Comparison of ENCODE assay signal across 22 mouse cellular contexts in the genomic region with DNA sequence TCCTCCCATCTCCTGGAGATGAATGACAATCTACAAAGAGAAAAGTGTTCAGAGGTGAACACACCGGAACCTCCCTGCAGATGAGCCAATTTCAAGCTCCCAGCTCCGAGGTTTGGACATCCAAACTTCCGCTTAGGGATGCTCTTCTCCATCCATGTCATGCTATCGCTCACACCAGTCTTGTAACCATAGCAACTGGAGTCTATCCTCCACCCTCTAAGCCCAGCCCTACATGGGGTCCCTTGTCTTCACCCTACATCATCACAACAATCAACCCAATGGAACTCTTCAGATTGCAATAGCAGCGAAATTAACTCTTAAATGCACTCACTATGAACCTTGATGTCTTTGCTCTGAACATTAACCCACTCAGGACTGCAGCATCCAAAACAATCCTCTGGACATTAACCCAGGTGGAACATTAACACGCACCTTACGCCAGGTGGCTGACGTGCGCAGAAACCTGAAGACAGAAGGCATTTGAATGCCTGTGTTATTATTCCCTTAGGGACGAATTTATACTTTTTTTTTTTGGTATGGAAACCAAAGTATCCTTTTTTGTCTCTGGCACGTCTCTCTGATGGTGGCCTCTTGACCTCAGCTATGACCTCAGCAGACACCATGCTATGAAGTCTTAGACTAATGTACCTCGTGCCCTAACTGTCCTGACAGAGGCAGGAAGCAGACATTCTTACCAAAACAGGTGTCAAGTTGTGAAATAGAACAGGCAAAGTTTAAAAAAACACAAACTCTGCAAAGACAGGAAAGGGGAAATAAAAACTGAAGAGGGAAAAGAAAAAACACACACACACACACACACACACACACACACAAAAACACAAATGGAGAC. TPM values are rescaled to one million over a fixed set of nuclear protein-coding genes. Genes with fewer than 3 reads are reported as not detected.
DNase-seq lines count a peak whose midpoint lies in the region; ATAC-seq and TF ChIP-seq lines count a peak whose summit lies in the region.
"Had no signal": no experiment of that assay in that cellular context is flagged by ENCODE, and none has a peak within 500 bp of the region (broad histone marks: within the 10 kb centered on the region; RNA-seq: fewer than 3 reads in every experiment).

No protein-coding gene starts in this region.

- no peak for TF ChIP-seq CTCF in cerebellum, adult 2 months (IDR thresholded peaks at IDR 0.05; ENCODE audit: borderline replicate concordance, insufficient read depth, low read depth, low read length)

- no peaks in the 10 kb centered on the region for H3K9me3 ChIP-seq in heart, embryonic 12.5 days (replicated peaks)
- H3K9me3 ChIP-seq: embryonic facial prominence, embryonic 10.5 days; forebrain, embryonic 12.5 days; hindbrain, embryonic 15.5 days had no signal

- no peak for TF ChIP-seq POLR2A in cerebellum, adult 2 months (IDR thresholded peaks at IDR 0.05; ENCODE audit: borderline replicate concordance, insufficient read depth, low read length)

- H3K27ac ChIP-seq in heart, embryonic 12.5 days (ENCODE audit: poor library complexity, severe bottlenecking): 0 out of 2 replicates have a peak overlapping the region, but pooled peaks have one; percentile 26
- H3K27ac ChIP-seq in cerebellum, adult 2 months (ENCODE audit: insufficient read depth, low read length): no peak overlapping the region
- H3K27ac ChIP-seq: embryonic facial prominence, embryonic 10.5 days; forebrain, embryonic 12.5 days; gastrocnemius, adult 2 months; hindbrain, embryonic 15.5 days; layer of hippocampus, adult 2 months had no signal

- peaks cover 69% of the 10 kb centered on the region for H3K4me1 ChIP-seq in heart, embryonic 12.5 days (replicated peaks)
- H3K4me1 ChIP-seq in cerebellum, adult 2 months (ENCODE audit: control insufficient read depth, insufficient read depth, low read length): no peaks in the 10 kb centered on the region; the same call in 1 of the 2 replicates
- H3K4me1 ChIP-seq: forebrain, embryonic 12.5 days; hindbrain, embryonic 15.5 days had no signal

- H3K36me3 ChIP-seq in heart, embryonic 12.5 days: no peaks in the 10 kb centered on the region
- H3K36me3 ChIP-seq: embryonic facial prominence, embryonic 10.5 days; forebrain, embryonic 12.5 days; hindbrain, embryonic 15.5 days had no signal

- DNase-seq in heart, postnatal 4 days: no peak
- DNase-seq in kidney, adult 8-10 months: peak; percentile 80 to 84
- no peak for DNase-seq in kidney, postnatal 4 days
- peak; percentile 47 for DNase-seq in kidney, postnatal 14 days
- DNase-seq in cerebellum, adult 2 months: no peak
- DNase-seq in right cerebral cortex, postnatal 25 days: no peak
- DNase-seq: adrenal gland, postnatal 14 days; cerebellum, adult 8-10 months; cerebellum, postnatal 36 days; gastrocnemius, adult 2 months; lung, adult 18-20 months; lung, postnatal 10 days had no signal

- WGBS in heart, embryonic 12.5 days: 60% methylated on average over 12 of the region's 12 CpGs
- WGBS in cerebellum, adult 2 months: 77% methylated on average over 12 of the region's 12 CpGs

- H3K4me3 ChIP-seq in heart, embryonic 12.5 days: no peak overlapping the region
- H3K4me3 ChIP-seq in cerebellum, adult 2 months (replicated peaks; ENCODE audit: insufficient read depth, low read depth, low read length): no peak overlapping the region
- H3K4me3 ChIP-seq: embryonic facial prominence, embryonic 10.5 days; forebrain, embryonic 12.5 days; gastrocnemius, adult 2 months; hindbrain, embryonic 15.5 days; layer of hippocampus, adult 2 months had no signal

- H3K9ac ChIP-seq in heart, embryonic 12.5 days: no peak overlapping the region
- H3K9ac ChIP-seq: forebrain, embryonic 12.5 days; hindbrain, embryonic 15.5 days had no signal

- H3K4me2 ChIP-seq in heart, embryonic 12.5 days: no peak overlapping the region
- H3K4me2 ChIP-seq: forebrain, embryonic 12.5 days; hindbrain, embryonic 15.5 days; liver, embryonic 11.5 days; midbrain, embryonic 11.5 days had no signal

- no peak for ATAC-seq in heart, embryonic 12.5 days (ENCODE audit: insufficient number of reproducible peaks, low FRiP score)
- peak; percentile 54; the same call in 1 of the 2 replicates for ATAC-seq in common myeloid progenitor, adult 5-6 weeks (replicated peaks; ENCODE audit: low read depth, poor library complexity, severe bottlenecking)
- ATAC-seq: activated CD4-positive, CD25-positive, alpha-beta regulatory T cell, adult 4 months; intestine, embryonic 16.5 days had no signal

- H3K27me3 ChIP-seq in heart, embryonic 12.5 days (replicated peaks): no peaks in the 10 kb centered on the region
- H3K27me3 ChIP-seq in cerebellum, adult 2 months (ENCODE audit: control insufficient read depth, insufficient read depth, low read length): no peaks in the 10 kb centered on the region
- H3K27me3 ChIP-seq: forebrain, embryonic 12.5 days; hindbrain, embryonic 15.5 days had no signal

RNA-seq across cellular contexts. Expression of a gene that starts 33.1 kb away (rescaled TPM):
- 54.6 and 57.2 TPM in 2 replicates for polyA plus RNA-seq in heart, embryonic 12.5 days (2016; fragmentation: Nextera tagmentation; extraction: Ambion mirVana)
- total RNA-seq in heart, postnatal 4 days (2021): 10 to 100 TPM; 55.8 to 56.7 TPM
- total RNA-seq in common myeloid progenitor, adult 5-6 weeks (2017): 0.09 and 0.63 TPM in 2 replicates
- polyA plus RNA-seq in cerebellum, adult 2 months (2012; rRNA removed): 25.0 and 25.9 TPM in 2 replicates
- polyA plus RNA-seq: activated CD4-positive, CD25-positive, alpha-beta regulatory T cell, adult 4 months had no signal

Comparison
In these comparisons a context has a peak if more than half of its experiments do, and no peak if none do; other contexts are left out.
1. DNase-seq: peak in kidney, adult 8-10 months (2 of 2) and kidney, postnatal 14 days (single experiment); none in heart, postnatal 4 days (single experiment), kidney, postnatal 4 days (0 of 2), cerebellum, adult 2 months (0 of 2) and right cerebral cortex, postnatal 25 days (single experiment).
2. RNA of a gene that starts 33.1 kb away (total RNA-seq): 55.8 to 56.7 TPM in heart, postnatal 4 days; 0.09 to 0.63 TPM in common myeloid progenitor, adult 5-6 weeks; every median in the first group is over 10 times any median in the second.